Mouse (Mus musculus) ovary, postnatal 14 days (tissue): ENCODE data around the gene Atp6v0d1.
A peak's percentile ranks its signal among the peaks of the same experiment; 100 is the strongest.
"Not testable (repeated sequence)": the region's sequence is repeated elsewhere in the genome, so short reads cannot be mapped to it uniquely, and the experiment has no call there.

ENCODE experiments used
- DNase-seq: peaks from one replicate; pipeline ENCODE4 v3.0.0; 2022; ENCODE audit warnings: low spot score

Atp6v0d1 gene

GRCm38 (mm10) chr8:105565952-105566702, at the start of gene Atp6v0d1:
Gene Atp6v0d1, minus strand, starts transcription at chr8:105566047.
- DNase-seq: peak; percentile 95

- DNase-seq: peak; percentile 39
Observed at GRCm38 (mm10) chr8:105613830-105614511, 48.1 kb upstream of the Atp6v0d1 start.

- no peak for DNase-seq
Observed at GRCm38 (mm10) chr8:105613037-105613436, 47.2 kb upstream of the Atp6v0d1 start.

- no peak for DNase-seq
Observed at GRCm38 (mm10) chr8:105611836-105612235, 46.0 kb upstream of the Atp6v0d1 start.

GRCm38 (mm10) chr8:105609771-105610170, 43.9 kb upstream of the Atp6v0d1 start:
- no peak for DNase-seq

GRCm38 (mm10) chr8:105609355-105609754, 43.5 kb upstream of the Atp6v0d1 start:
- no peak for DNase-seq

- no peak for DNase-seq
Observed at GRCm38 (mm10) chr8:105607684-105608083, 41.8 kb upstream of the Atp6v0d1 start.

- DNase-seq: no peak
Observed at GRCm38 (mm10) chr8:105607062-105607461, 41.2 kb upstream of the Atp6v0d1 start.

- peak; percentile 54 for DNase-seq
Observed at GRCm38 (mm10) chr8:105606189-105607023, 40.6 kb upstream of the Atp6v0d1 start.

GRCm38 (mm10) chr8:105605491-105606188, 39.8 kb upstream of the Atp6v0d1 start:
- peak; percentile 26 for DNase-seq

- peak; percentile 57 for DNase-seq
Observed at GRCm38 (mm10) chr8:105604804-105605381, 39.0 kb upstream of the Atp6v0d1 start, which contains the start of gene Ripor1. Gene Ripor1, plus strand, starts transcription at chr8:105605255.

GRCm38 (mm10) chr8:105602540-105602939, 36.7 kb upstream of the Atp6v0d1 start:
- DNase-seq: not testable (repeated sequence)

GRCm38 (mm10) chr8:105601301-105601700, 35.5 kb upstream of the Atp6v0d1 start:
- no peak for DNase-seq

- no peak for DNase-seq
Observed at GRCm38 (mm10) chr8:105598777-105599176, 32.9 kb upstream of the Atp6v0d1 start.

- DNase-seq: peak; percentile 47
Observed at GRCm38 (mm10) chr8:105596362-105597034, 30.7 kb upstream of the Atp6v0d1 start.

- DNase-seq: no peak
Observed at GRCm38 (mm10) chr8:105594451-105595242, 28.8 kb upstream of the Atp6v0d1 start.

- DNase-seq: peak; percentile 35
Observed at GRCm38 (mm10) chr8:105593859-105594258, 28.0 kb upstream of the Atp6v0d1 start.

GRCm38 (mm10) chr8:105592431-105592830, 26.6 kb upstream of the Atp6v0d1 start:
- no peak for DNase-seq

GRCm38 (mm10) chr8:105579719-105580118, 13.9 kb upstream of the Atp6v0d1 start:
- no peak for DNase-seq

GRCm38 (mm10) chr8:105575538-105575937, 9.7 kb upstream of the Atp6v0d1 start:
- no peak for DNase-seq
